Mouse (Mus musculus) lung, adult 2 months (tissue): Measurements from ENCODE around the gene B3glct.

ENCODE experiments used
- CTCF ChIP-seq: fragments of 200-500 bp; IDR thresholded peaks from 2 replicates; pipeline ENCODE4 v1.5.1; 2011; ENCODE audit warnings: mild to moderate bottlenecking, low read length, control low read depth; ENCODE audit not compliant: insufficient read depth
- POLR2A ChIP-seq: fragments of 200-500 bp; IDR thresholded peaks from 2 replicates; pipeline ENCODE4 v1.6.1; 2011; ENCODE audit warnings: low read depth, mild to moderate bottlenecking, control low read depth, low read length, borderline replicate concordance; ENCODE audit errors: extremely low read depth

DNA sequence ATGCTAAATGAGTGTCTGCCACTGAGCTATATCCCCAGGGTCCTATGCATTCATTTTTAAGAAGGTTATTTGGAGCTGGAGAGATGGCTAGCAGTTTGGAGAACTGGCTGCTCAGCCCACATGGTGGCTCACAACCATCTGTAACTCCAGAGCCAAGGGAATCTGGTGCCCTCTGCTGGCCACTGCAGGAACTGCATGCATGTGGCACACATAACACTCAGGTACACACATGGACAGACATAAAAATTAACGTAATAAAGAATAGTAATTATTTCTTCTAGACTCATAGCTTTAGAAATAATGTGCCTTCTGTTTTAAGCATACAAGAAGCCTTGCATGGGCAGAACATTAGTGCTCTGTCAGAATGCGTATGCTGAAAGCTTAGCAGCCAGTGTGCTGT is 102.4 kb downstream of the B3glct start:
- TF ChIP-seq POLR2A (no peak), CTCF (peak; percentile 38)
